Mouse (Mus musculus) midbrain, embryonic 12.5 days (tissue): Measurements from ENCODE around the gene Zfp169. TPM values are rescaled to one million over a fixed set of nuclear protein-coding genes. Genes with fewer than 3 reads are reported as not detected.
"Not testable (repeated sequence)": the region's sequence is repeated elsewhere in the genome, so short reads cannot be mapped to it uniquely, and the experiment has no call there.

Experiments used
- ATAC-seq: fragments of 200-750 bp; cut with Nextera tagmentation; 2 replicates; pipeline ENCODE4 v1.8.0; 2017; ENCODE audit warnings: low read depth, moderate TSS enrichment, moderate library complexity; ENCODE audit not compliant: low FRiP score
- H3K27ac ChIP-seq: fragments of 300-500 bp; sonication (generic); replicated peaks from 2 replicates; pipeline ENCODE4 v1.5.1; 2016; ENCODE audit warnings: mild to moderate bottlenecking
- H3K27me3 ChIP-seq: fragments of 300-500 bp; sonication (generic); 2 replicates; pipeline ENCODE4 v1.6.1; 2016; ENCODE audit warnings: mild to moderate bottlenecking
- H3K36me3 ChIP-seq: fragments of 300-500 bp; sonication (generic); 2 replicates; pipeline ENCODE4 v1.6.1; 2016
- H3K4me1 ChIP-seq: fragments of 300-500 bp; sonication (generic); 2 replicates; pipeline ENCODE4 v1.6.1; 2016
- H3K4me2 ChIP-seq: fragments of 300-500 bp; sonication (generic); replicated peaks from 2 replicates; pipeline ENCODE4 v1.6.1; 2016; ENCODE audit warnings: mild to moderate bottlenecking, moderate library complexity
- H3K4me3 ChIP-seq: fragments of 300-500 bp; sonication (generic); 2 replicates; pipeline ENCODE4 v1.5.1; 2016; ENCODE audit warnings: mild to moderate bottlenecking
- H3K9ac ChIP-seq: fragments of 300-500 bp; sonication (generic); replicated peaks from 2 replicates; pipeline ENCODE4 v1.6.1; 2016; ENCODE audit warnings: mild to moderate bottlenecking, moderate library complexity
- H3K9me3 ChIP-seq: fragments of 300-500 bp; sonication (generic); 2 replicates; pipeline ENCODE4 v1.6.1; 2016; ENCODE audit warnings: mild to moderate bottlenecking
- WGBS: fragments of 180-500 bp; shearing (Covaris S2); methylation state at CpG from one replicate; pipeline ENCODE4 v1.1.7; 2016; 5-methylcytosine and 5-hydroxymethylcytosine counted together
- polyA plus RNA-seq: library from polyadenylated mRNA; unstranded; fragments of >200 nt; fragmentation: Nextera tagmentation; extraction: Ambion mirVana; gene quantifications from 2 replicates; pipeline ENCODE4 v1.2.1, GENCODE M21; 2016

Gene Zfp169
- polyA plus RNA-seq, 1 experiment from 2014 or later = 5.5 TPM

GRCm38 (mm10) chr13:48545476-48546281 lies 32.4 kb upstream of the Zfp169 start:
- Histone ChIP-seq H3K4me2 (peak overlapping the region; percentile 71), H3K4me1 (peaks cover 17% of the 10 kb centered on the region), H3K9ac (peak overlapping the region; percentile 96), H3K27ac (peak overlapping the region; percentile 99), H3K27me3 (0 out of 2 replicates have a peak, but pooled peaks cover 4% of the 10 kb centered on the region), H3K4me3 (peak overlapping the region; percentile 87), H3K9me3 (no peaks in the 10 kb centered on the region), H3K36me3 (no peaks in the 10 kb centered on the region)
- peak; percentile 82 for ATAC-seq
- under 1% methylated on average over 53 of the region's 72 CpGs for WGBS

- Histone ChIP-seq H3K4me3 (peak overlapping the region; percentile 87), H3K36me3 (no peaks in the 10 kb centered on the region), H3K27me3 (0 out of 2 replicates have a peak, but pooled peaks cover 4% of the 10 kb centered on the region), H3K4me2 (peak overlapping the region; percentile 71), H3K9ac (peak overlapping the region; percentile 96), H3K27ac (no peak overlapping the region), H3K4me1 (peaks cover 23% of the 10 kb centered on the region), H3K9me3 (no peaks in the 10 kb centered on the region)
- ATAC-seq = no peak
- WGBS = 48% methylated on average over 4 of the region's 4 CpGs
These were observed 31.6 kb upstream of the Zfp169 start for GRCm38 (mm10) chr13:48544867-48545266.

- Histone ChIP-seq H3K4me2 (peak overlapping the region; percentile 71), H3K27me3 (0 out of 2 replicates have a peak, but pooled peaks cover 4% of the 10 kb centered on the region), H3K4me3 (peak overlapping the region; percentile 87), H3K36me3 (no peaks in the 10 kb centered on the region), H3K27ac (no peak overlapping the region), H3K9me3 (no peaks in the 10 kb centered on the region), H3K9ac (no peak overlapping the region), H3K4me1 (peaks cover 23% of the 10 kb centered on the region)
- ATAC-seq = no peak
These were observed 31.1 kb upstream of the Zfp169 start for GRCm38 (mm10) chr13:48544391-48544790.

GRCm38 (mm10) chr13:48540488-48540887 lies 27.2 kb upstream of the Zfp169 start:
- H3K4me1 ChIP-seq = peaks cover 23% of the 10 kb centered on the region
- peaks cover 13% of the 10 kb centered on the region for H3K36me3 ChIP-seq
- H3K4me3 ChIP-seq = no peak overlapping the region
- H3K9me3 ChIP-seq = no peaks in the 10 kb centered on the region
- WGBS = 71% methylated on average over 1 of the region's 1 CpGs
- ATAC-seq = no peak
- H3K27ac ChIP-seq = no peak overlapping the region
- no peak overlapping the region for H3K4me2 ChIP-seq
- no peak overlapping the region for H3K9ac ChIP-seq
- H3K27me3 ChIP-seq = no peaks in the 10 kb centered on the region

GRCm38 (mm10) chr13:48533441-48533840 lies 20.2 kb upstream of the Zfp169 start:
- no peak for ATAC-seq

GRCm38 (mm10) chr13:48531448-48531847 lies 18.2 kb upstream of the Zfp169 start:
- Histone ChIP-seq H3K9ac (no peak overlapping the region), H3K9me3 (no peaks in the 10 kb centered on the region), H3K27me3 (no peaks in the 10 kb centered on the region), H3K4me2 (no peak overlapping the region), H3K27ac (no peak overlapping the region), H3K4me1 (no peaks in the 10 kb centered on the region), H3K4me3 (no peak overlapping the region), H3K36me3 (0 out of 2 replicates have a peak, but pooled peaks cover 5% of the 10 kb centered on the region)
- ATAC-seq = no peak
- WGBS = 86% methylated on average over 2 of the region's 2 CpGs

More at GRCm38 (mm10) chr13:48533441-48533840, 20.2 kb upstream of the Zfp169 start:
- WGBS = 86% methylated on average over 5 of the region's 5 CpGs
- Histone ChIP-seq H3K9me3 (no peaks in the 10 kb centered on the region), H3K4me2 (no peak overlapping the region), H3K36me3 (peaks cover 16% of the 10 kb centered on the region), H3K27me3 (no peaks in the 10 kb centered on the region), H3K27ac (no peak overlapping the region), H3K9ac (no peak overlapping the region), H3K4me1 (no peaks in the 10 kb centered on the region), H3K4me3 (no peak overlapping the region)

- ATAC-seq = no peak
These were observed 17.4 kb upstream of the Zfp169 start for GRCm38 (mm10) chr13:48530685-48531084.

GRCm38 (mm10) chr13:48529028-48529427 lies 15.8 kb upstream of the Zfp169 start:
- no peak overlapping the region for H3K27ac ChIP-seq
- WGBS = 40% methylated on average over 2 of the region's 2 CpGs
- ATAC-seq = no peak
- no peaks in the 10 kb centered on the region for H3K27me3 ChIP-seq
- no peak overlapping the region for H3K9ac ChIP-seq
- H3K9me3 ChIP-seq = no peaks in the 10 kb centered on the region
- no peak overlapping the region for H3K4me2 ChIP-seq
- H3K4me1 ChIP-seq = no peaks in the 10 kb centered on the region
- no peak overlapping the region for H3K4me3 ChIP-seq
- no peaks in the 10 kb centered on the region for H3K36me3 ChIP-seq

More at GRCm38 (mm10) chr13:48530685-48531084, 17.4 kb upstream of the Zfp169 start:
- Histone ChIP-seq H3K27ac (no peak overlapping the region), H3K4me3 (no peak overlapping the region), H3K9me3 (no peaks in the 10 kb centered on the region), H3K9ac (no peak overlapping the region), H3K4me1 (no peaks in the 10 kb centered on the region), H3K27me3 (no peaks in the 10 kb centered on the region), H3K36me3 (0 out of 2 replicates have a peak, but pooled peaks cover 3% of the 10 kb centered on the region), H3K4me2 (no peak overlapping the region)
- 79% methylated on average over 2 of the region's 2 CpGs for WGBS

- ATAC-seq = peak; percentile 38; the same call in 1 of the 2 replicates
These were observed 15.0 kb upstream of the Zfp169 start for GRCm38 (mm10) chr13:48528123-48528871.

GRCm38 (mm10) chr13:48525745-48526144 lies 12.5 kb upstream of the Zfp169 start:
- WGBS = 85% methylated on average over 5 of the region's 5 CpGs
- no peaks in the 10 kb centered on the region for H3K27me3 ChIP-seq
- no peak overlapping the region for H3K4me2 ChIP-seq
- no peak overlapping the region for H3K27ac ChIP-seq
- no peaks in the 10 kb centered on the region for H3K9me3 ChIP-seq
- H3K4me3 ChIP-seq = no peak overlapping the region
- no peaks in the 10 kb centered on the region for H3K4me1 ChIP-seq
- no peaks in the 10 kb centered on the region for H3K36me3 ChIP-seq
- no peak for ATAC-seq
- H3K9ac ChIP-seq = no peak overlapping the region

More at GRCm38 (mm10) chr13:48528123-48528871, 15.0 kb upstream of the Zfp169 start:
- no peak overlapping the region for H3K4me2 ChIP-seq
- H3K36me3 ChIP-seq = no peaks in the 10 kb centered on the region
- H3K4me1 ChIP-seq = no peaks in the 10 kb centered on the region
- no peak overlapping the region for H3K4me3 ChIP-seq
- no peaks in the 10 kb centered on the region for H3K27me3 ChIP-seq
- H3K9me3 ChIP-seq = no peaks in the 10 kb centered on the region
- WGBS = 53% methylated on average over 15 of the region's 15 CpGs
- H3K27ac ChIP-seq = no peak overlapping the region
- H3K9ac ChIP-seq = no peak overlapping the region

- not testable (repeated sequence) for H3K4me1 ChIP-seq, H3K27me3 ChIP-seq, H3K27ac ChIP-seq, ATAC-seq, H3K4me3 ChIP-seq, H3K4me2 ChIP-seq, H3K9me3 ChIP-seq, H3K36me3 ChIP-seq, H3K9ac ChIP-seq
These were observed 5.9 kb upstream of the Zfp169 start for GRCm38 (mm10) chr13:48519122-48519521.

GRCm38 (mm10) chr13:48515861-48516260 lies 2.6 kb upstream of the Zfp169 start:
- no peak for ATAC-seq
- H3K36me3 ChIP-seq = no peaks in the 10 kb centered on the region
- no peak overlapping the region for H3K4me2 ChIP-seq
- H3K4me1 ChIP-seq = peaks cover 6% of the 10 kb centered on the region
- no peak overlapping the region for H3K4me3 ChIP-seq
- H3K9me3 ChIP-seq = 0 out of 2 replicates have a peak, but pooled peaks cover 8% of the 10 kb centered on the region
- no peak overlapping the region for H3K9ac ChIP-seq
- no peaks in the 10 kb centered on the region for H3K27me3 ChIP-seq
- no peak overlapping the region for H3K27ac ChIP-seq
- WGBS = 89% methylated on average over 4 of the region's 4 CpGs
